Mouse (Mus musculus) liver, embryonic 14.5 days (tissue): Measurements from ENCODE around the gene Msrb1.

Experiments used
- CTCF ChIP-seq: IDR thresholded peaks from 2 replicates; pipeline ENCODE4 v1.5.1; 2016; ENCODE audit warnings: antibody characterized with exemption, low read depth, control low read depth
- EP300 ChIP-seq: IDR thresholded peaks from 2 replicates; pipeline ENCODE4 v1.6.1; 2016; ENCODE audit warnings: antibody characterized with exemption, low read depth

DNA sequence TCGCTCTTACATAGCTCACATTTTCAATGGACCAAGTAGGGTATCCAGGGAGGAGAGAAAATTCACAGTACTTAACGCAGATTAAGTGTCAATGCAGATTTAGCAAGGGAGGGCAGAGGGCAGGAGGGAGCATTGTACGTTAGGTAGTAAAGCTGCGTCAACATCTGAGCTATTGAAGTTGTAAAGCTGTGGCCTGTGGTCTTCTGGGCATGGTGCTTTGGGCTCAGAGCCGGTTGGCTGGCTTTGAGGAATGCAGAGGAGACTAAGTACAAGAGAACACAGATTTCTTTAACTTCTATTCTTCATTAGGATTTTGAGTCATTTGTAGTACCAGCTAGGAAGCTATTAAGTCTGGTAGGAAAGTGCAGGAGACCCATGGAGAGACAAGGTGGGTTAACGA is 20.9 kb upstream of the Msrb1 start:
- TF ChIP-seq CTCF: no peak
- TF ChIP-seq EP300: no peak
